Mouse (Mus musculus) embryonic facial prominence, embryonic 11.5 days (tissue): Measurements from ENCODE around the gene Vps26c. TPM values are rescaled to one million over a fixed set of nuclear protein-coding genes. Genes with fewer than 3 reads are reported as not detected.

Source experiments
- ATAC-seq: fragments of 200-750 bp; cut with Nextera tagmentation; replicated peaks from 2 replicates; pipeline ENCODE4 v1.8.0; 2017; ENCODE audit warnings: low read depth; ENCODE audit not compliant: insufficient number of reproducible peaks, low FRiP score, low TSS enrichment
- DNase-seq: peaks from one replicate; pipeline ENCODE4 v3.0.0-alpha.2; 2015; ENCODE audit warnings: low spot score
- H3K27ac ChIP-seq: fragments of 300-500 bp; sonication (generic); replicated peaks from 2 replicates; pipeline ENCODE4 v1.5.1; 2014; ENCODE audit warnings: mild to moderate bottlenecking, low read depth, low read length, control low read depth
- H3K27me3 ChIP-seq: fragments of 300-500 bp; sonication (generic); 2 replicates; pipeline ENCODE4 v1.6.1; 2014; ENCODE audit warnings: mild to moderate bottlenecking, low read length, moderate library complexity, mixed read lengths; ENCODE audit not compliant: control insufficient read depth, insufficient read depth
- H3K36me3 ChIP-seq: fragments of 300-500 bp; sonication (generic); replicated peaks from 2 replicates; pipeline ENCODE4 v1.6.1; 2014; ENCODE audit warnings: low read depth, mild to moderate bottlenecking, low read length, moderate library complexity, mixed read lengths; ENCODE audit not compliant: control insufficient read depth, insufficient read depth
- H3K4me1 ChIP-seq: fragments of 300-500 bp; sonication (generic); 2 replicates; pipeline ENCODE4 v1.6.1; 2014; ENCODE audit warnings: low read length, mixed read lengths; ENCODE audit not compliant: control insufficient read depth, insufficient read depth
- H3K4me2 ChIP-seq: fragments of 300-500 bp; sonication (generic); 2 replicates; pipeline ENCODE4 v1.6.1; 2014; ENCODE audit warnings: low read depth, mild to moderate bottlenecking, control low read depth, low read length, moderate library complexity
- H3K4me3 ChIP-seq: fragments of 300-500 bp; sonication (generic); 2 replicates; pipeline ENCODE4 v1.5.1; 2014; ENCODE audit warnings: low read depth, low read length, control low read depth
- H3K9ac ChIP-seq: fragments of 300-500 bp; sonication (generic); replicated peaks from 2 replicates; pipeline ENCODE4 v1.6.1; 2014; ENCODE audit warnings: mild to moderate bottlenecking, control low read depth, low read length
- H3K9me3 ChIP-seq: fragments of 300-500 bp; sonication (generic); replicated peaks from 2 replicates; pipeline ENCODE4 v1.6.1; 2016; ENCODE audit warnings: mild to moderate bottlenecking, low read length, inconsistent platforms, mixed read lengths; ENCODE audit not compliant: control insufficient read depth
- WGBS: fragments of 180-500 bp; shearing (Covaris S2); extraction: QIAGEN DNeasy Blood & Tissue Kit; methylation state at CpG from one replicate; pipeline ENCODE4 v1.1.7; 2014; 5-methylcytosine and 5-hydroxymethylcytosine counted together
- polyA plus RNA-seq: library from polyadenylated mRNA; unstranded; fragments of >200 nt; fragmentation: Nextera tagmentation; extraction: Ambion mirVana; gene quantifications from 2 replicates; pipeline ENCODE4 v1.2.1, GENCODE M21; 2014

Vps26c gene
- 52.3 and 61.2 TPM in 2 replicates for polyA plus RNA-seq

DNA sequence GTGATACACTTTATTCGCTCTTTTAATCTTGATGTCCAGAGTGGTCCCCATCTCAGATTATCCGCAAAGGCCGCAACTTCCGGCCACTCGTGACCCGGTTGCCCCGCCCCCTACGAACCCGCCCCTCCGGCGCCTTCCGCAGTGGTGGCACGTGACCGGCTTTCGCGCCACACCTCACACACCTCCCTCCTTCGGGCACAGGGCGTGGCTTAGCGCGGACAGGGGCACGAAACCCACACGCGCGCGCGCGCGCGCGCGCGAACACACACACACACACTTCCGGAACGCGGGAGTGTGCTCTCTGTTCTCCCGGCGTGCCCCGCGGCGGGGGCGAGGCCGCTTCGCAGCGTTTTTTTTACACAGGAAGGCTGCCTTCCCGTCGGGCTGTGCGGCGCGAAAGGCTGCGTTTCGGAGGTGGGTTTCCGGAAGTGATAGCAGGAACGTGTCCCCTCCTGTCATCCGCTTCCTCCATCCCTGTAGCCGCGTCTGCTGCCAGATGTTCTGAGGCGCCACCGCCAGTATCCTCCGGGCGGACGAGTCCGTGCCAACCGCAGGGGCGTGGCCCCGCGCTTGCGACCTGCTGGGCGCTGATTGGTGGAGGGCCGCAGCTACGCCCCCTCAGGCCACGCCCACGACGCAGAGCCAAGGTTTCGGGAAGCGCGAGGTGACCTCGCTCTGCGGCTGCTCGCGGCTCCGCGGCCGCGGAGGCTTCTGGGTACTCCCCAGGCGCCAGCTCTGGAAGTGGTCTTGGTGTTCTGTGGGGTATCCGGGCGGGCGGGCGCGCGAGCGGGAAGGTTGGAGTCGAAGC is at the start of gene Vps26c:
TSS of gene Vps26c (minus strand) at position 487 of the 808 bp plus-strand sequence.
- WGBS: under 1% methylated on average over 90 of the region's 93 CpGs
- Histone ChIP-seq H3K9me3 (no peaks in the 10 kb centered on the region), H3K27ac (peak within 1 kb of the TSS; percentile 95), H3K27me3 (no peaks in the 10 kb centered on the region), H3K4me2 (peak within 1 kb of the TSS; percentile 65), H3K4me3 (peak within 1 kb of the TSS; percentile 76), H3K9ac (peak within 1 kb of the TSS; percentile 75), H3K36me3 (no peaks in the 10 kb centered on the region), H3K4me1 (peaks cover 3% of the 10 kb centered on the region; the same call in 1 of the 2 replicates)
- peak; percentile 97 for DNase-seq
- ATAC-seq: peak; percentile 91

DNA sequence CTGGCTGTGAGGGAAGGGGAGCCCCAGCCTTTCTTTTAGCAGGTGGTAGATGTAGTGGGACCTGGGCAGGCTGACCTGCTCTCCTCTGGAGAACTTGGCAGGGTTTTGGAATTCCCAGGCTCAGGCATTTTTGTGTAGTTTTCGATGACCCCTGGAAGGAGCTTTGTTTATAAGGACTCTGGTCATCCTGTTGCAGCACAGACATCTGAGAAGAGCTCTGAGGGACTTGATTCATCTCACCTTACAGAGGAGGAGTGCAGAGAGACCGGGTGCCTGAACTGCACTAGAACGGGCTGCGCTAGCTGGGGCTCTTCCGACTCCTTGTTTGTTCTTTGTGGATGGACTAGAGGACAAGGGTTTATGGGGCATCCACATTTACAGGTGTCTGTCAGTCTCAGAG is 49.1 kb upstream of the Vps26c start:
- DNase-seq (no peak), ATAC-seq (no peak)
- Histone ChIP-seq H3K9me3 (no peaks in the 10 kb centered on the region), H3K27ac (no peak overlapping the region), H3K4me2 (no peak overlapping the region), H3K27me3 (no peaks in the 10 kb centered on the region), H3K36me3 (no peaks in the 10 kb centered on the region), H3K4me3 (no peak overlapping the region), H3K4me1 (peaks cover 2% of the 10 kb centered on the region; the same call in 1 of the 2 replicates), H3K9ac (no peak overlapping the region)
- 67% methylated on average over 5 of the region's 5 CpGs for WGBS

DNA sequence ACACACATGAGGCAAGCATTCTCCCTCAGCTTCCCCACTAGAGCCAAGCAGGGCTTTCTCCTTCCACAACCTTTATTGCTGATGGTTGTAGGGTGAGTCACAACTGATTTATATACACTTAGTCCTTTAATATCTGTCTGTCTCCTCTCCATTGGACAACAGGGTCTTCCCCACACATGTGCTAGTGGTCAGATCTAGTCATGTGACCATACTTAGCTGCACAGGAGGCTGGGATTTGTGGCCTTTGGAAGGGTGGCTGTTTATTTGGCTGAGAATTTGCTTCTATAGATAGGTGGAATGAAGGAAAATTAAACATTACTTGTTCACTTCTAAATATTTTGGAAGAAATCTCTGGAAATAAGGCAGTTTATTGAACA is 48.1 kb upstream of the Vps26c start:
- H3K9ac ChIP-seq: no peak overlapping the region
- H3K9me3 ChIP-seq: no peaks in the 10 kb centered on the region
- no peak for ATAC-seq
- no peak for DNase-seq
- H3K27ac ChIP-seq: no peak overlapping the region
- H3K4me1 ChIP-seq: peaks cover 2% of the 10 kb centered on the region; the same call in 1 of the 2 replicates
- no peaks in the 10 kb centered on the region for H3K36me3 ChIP-seq
- no peak overlapping the region for H3K4me3 ChIP-seq
- no peak overlapping the region for H3K4me2 ChIP-seq
- no peaks in the 10 kb centered on the region for H3K27me3 ChIP-seq

DNA sequence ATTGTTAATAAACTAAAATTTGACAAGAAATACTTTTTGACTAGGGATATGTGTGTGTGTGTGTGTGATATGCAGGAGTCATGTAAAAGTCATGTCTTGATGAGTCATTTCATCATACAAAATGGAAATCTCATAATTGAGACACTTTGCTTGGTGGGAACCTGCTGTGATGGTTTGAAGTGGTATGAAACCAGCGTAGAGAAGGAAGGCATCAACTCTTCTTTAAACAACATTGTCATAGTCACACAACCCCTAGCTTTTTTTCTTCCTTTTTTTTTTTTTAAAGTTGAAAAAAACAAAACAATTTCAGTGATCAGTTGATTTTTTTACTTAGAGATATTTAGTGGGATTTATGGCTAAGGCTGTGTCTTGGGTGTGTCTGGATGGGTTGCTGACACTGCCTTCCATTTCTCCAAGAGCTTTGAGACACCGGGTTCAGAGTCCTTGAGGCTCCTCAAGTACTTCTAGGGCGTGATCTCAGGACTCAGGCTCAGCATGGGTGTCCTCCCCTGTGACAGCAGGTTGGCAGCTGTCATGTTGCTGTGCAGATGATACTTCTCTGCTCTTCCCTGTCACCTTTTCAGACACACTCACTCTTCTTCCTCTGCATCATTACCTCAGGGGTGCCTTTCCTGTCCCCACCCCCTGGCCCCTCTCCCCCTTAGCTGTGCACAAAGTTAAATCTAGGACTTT is 47.5 kb upstream of the Vps26c start:
- Histone ChIP-seq H3K36me3 (no peaks in the 10 kb centered on the region), H3K4me1 (peaks cover 2% of the 10 kb centered on the region; the same call in 1 of the 2 replicates), H3K27ac (no peak overlapping the region), H3K27me3 (no peaks in the 10 kb centered on the region), H3K4me2 (no peak overlapping the region), H3K9ac (no peak overlapping the region), H3K9me3 (no peaks in the 10 kb centered on the region), H3K4me3 (no peak overlapping the region)
- 89% methylated on average over 3 of the region's 3 CpGs for WGBS
- no peak for ATAC-seq
- DNase-seq: no peak

DNA sequence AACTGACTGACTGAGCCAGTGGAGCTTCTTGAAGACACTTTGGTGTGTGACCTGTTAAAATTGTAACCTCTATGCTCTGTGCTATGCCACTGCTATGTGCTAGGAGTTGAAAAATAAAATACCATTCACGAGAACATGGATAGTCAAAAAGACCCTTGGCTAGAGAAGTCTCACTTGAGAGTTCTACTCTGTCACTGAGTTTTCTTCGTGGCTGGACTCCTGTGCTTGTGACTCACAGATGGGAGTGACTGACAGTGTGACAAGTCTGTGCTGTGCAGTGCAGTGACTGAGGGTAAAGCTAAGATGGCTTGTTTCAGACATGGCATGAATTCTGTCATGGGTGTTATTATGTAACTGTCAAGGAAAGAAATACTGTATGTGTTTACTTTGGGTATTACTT is 45.8 kb upstream of the Vps26c start:
- 51% methylated on average over 2 of the region's 2 CpGs for WGBS
- no peak for DNase-seq
- Histone ChIP-seq H3K4me1 (peaks cover 2% of the 10 kb centered on the region; the same call in 1 of the 2 replicates), H3K4me3 (no peak overlapping the region), H3K9ac (no peak overlapping the region), H3K27me3 (no peaks in the 10 kb centered on the region), H3K4me2 (peak overlapping the region; percentile 24), H3K9me3 (no peaks in the 10 kb centered on the region), H3K27ac (no peak overlapping the region), H3K36me3 (no peaks in the 10 kb centered on the region)
- no peak for ATAC-seq

DNA sequence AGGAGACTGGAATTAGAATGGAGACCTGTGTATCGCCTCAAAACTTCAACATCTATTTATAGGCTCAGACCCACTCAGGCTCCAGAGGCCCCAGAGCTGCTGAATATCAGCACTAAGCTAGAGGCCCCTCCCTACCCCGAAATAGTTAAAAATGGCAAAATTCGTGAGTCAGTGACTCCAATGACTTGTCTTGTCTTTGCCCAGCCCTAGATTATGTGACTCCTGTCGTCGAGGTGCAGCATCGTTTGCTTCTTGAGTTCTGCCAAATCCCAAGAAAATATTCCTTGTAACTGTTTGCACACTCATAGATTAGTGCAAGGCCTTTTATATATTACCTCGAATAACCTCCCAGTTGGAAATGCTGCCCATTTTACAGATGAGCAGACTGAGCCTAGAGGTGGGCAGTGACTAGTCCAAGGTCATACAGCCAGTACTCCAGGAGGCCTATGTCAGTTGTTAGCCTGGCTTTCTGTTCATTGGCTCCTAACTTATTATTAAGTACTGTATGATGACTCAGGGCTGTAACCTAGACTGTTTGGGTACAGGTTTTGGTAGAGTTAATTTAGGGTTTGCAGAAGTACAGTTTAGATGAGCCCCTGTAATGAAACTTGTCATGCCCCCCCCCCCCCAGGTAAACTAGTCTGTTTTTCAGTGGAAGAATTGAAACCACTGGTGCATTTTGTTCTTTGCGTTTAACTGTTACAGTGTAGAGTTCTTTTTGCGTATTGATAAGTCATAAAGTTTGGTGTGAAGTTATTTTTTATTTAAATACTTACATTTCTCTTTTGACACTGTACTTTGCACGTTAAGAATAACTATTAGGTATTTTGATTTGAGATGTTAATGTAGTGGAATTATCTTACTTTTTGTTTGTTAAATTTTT is 44.7 kb upstream of the Vps26c start:
- Histone ChIP-seq H3K4me1 (no peaks in the 10 kb centered on the region; the same call in 1 of the 2 replicates), H3K27ac (peak overlapping the region; percentile 100), H3K36me3 (no peaks in the 10 kb centered on the region), H3K9ac (peak overlapping the region; percentile 99), H3K4me2 (peak overlapping the region; percentile 64), H3K4me3 (peak overlapping the region; percentile 95), H3K27me3 (no peaks in the 10 kb centered on the region), H3K9me3 (no peaks in the 10 kb centered on the region)
- 32% methylated on average over 10 of the region's 10 CpGs for WGBS
- DNase-seq: peak; percentile 18
- ATAC-seq: no peak

DNA sequence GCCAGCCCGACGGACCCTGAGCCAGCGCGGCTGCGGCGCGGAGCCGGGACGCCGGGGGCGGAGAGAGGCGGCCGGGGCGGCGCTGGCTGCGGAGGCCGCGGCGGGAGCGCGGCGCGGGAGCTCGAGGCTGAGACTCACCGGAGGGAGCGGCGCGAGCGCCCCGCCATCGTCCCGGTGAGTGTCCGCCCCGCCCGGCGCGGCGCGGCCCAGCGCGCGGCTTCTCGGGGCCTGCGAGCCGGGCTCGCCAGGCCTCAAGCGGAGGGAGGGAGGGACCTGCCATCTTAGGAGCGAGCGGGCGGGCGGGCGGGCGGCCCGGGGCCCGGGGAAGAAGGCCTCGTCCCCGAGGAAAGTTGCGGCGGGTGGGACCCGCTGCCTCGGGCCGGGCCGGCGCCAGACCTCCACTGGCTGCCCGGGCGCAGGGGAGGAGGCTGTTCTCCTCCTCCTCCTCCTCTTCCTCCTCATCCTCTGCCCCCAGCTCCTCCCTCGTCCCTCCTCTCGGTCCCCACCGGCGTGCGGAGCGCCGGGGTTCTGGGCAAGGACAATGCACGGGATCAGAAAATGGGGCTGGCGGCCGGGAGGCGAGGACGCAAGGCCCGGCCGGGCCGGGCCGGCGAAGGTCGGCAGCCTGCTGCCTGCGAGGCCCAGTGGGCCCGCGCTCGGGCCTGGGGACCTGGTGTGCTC is 43.9 kb upstream of the Vps26c start:
- ATAC-seq: peak; percentile 9; the same call in 1 of the 2 replicates
- peak; percentile 48 for DNase-seq
- WGBS: under 1% methylated on average over 23 of the region's 88 CpGs
- Histone ChIP-seq H3K4me3 (peak overlapping the region; percentile 95), H3K36me3 (no peaks in the 10 kb centered on the region), H3K9me3 (no peaks in the 10 kb centered on the region), H3K4me1 (no peaks in the 10 kb centered on the region; the same call in 1 of the 2 replicates), H3K27me3 (no peaks in the 10 kb centered on the region), H3K27ac (peak overlapping the region; percentile 100), H3K4me2 (peak overlapping the region; percentile 64), H3K9ac (peak overlapping the region; percentile 99)
